Mouse (Mus musculus): ENCODE measurements at regions not wholly inside any gene's neighbourhood (a gene's known extent, or its start where the extent isn't known, plus 50 kb on each side); places are given as distances from the start of the nearest gene placed in this dataset.
"Not testable (repeated sequence)": the region's sequence is repeated elsewhere in the genome, so short reads cannot be mapped to it uniquely, and the experiment has no call there.

GRCm38 (mm10) chr3:147786555-147786954 lies 934.4 kb downstream of the Ttll7 start:
- no peak for DNase-seq

- no peak for DNase-seq
These were observed 898.6 kb downstream of the Ttll7 start for GRCm38 (mm10) chr3:147750842-147751191.

- no peak for DNase-seq
These were observed 898.0 kb downstream of the Ttll7 start for GRCm38 (mm10) chr3:147749939-147750841.

GRCm38 (mm10) chr3:147749442-147749841 lies 897.3 kb downstream of the Ttll7 start:
- no peak for DNase-seq

GRCm38 (mm10) chr3:147736673-147737439 lies 884.7 kb downstream of the Ttll7 start:
- DNase-seq, result no peak

GRCm38 (mm10) chr3:147716391-147716790 lies 864.2 kb downstream of the Ttll7 start:
- no peak for DNase-seq

- no peak for DNase-seq
These were observed 855.2 kb downstream of the Ttll7 start for GRCm38 (mm10) chr3:147707401-147707801.

- DNase-seq, result no peak
These were observed 831.6 kb downstream of the Ttll7 start for GRCm38 (mm10) chr3:147683730-147684129.

GRCm38 (mm10) chr3:147680299-147680698 lies 828.1 kb downstream of the Ttll7 start:
- no peak for DNase-seq

- DNase-seq, result no peak
These were observed 810.4 kb downstream of the Ttll7 start for GRCm38 (mm10) chr3:147662572-147662971.

GRCm38 (mm10) chr3:147652849-147653248 lies 800.7 kb downstream of the Ttll7 start:
- DNase-seq, result no peak

GRCm38 (mm10) chr3:147635486-147635885 lies 783.3 kb downstream of the Ttll7 start:
- not testable (repeated sequence) for DNase-seq

- no peak for DNase-seq
These were observed 779.0 kb downstream of the Ttll7 start for GRCm38 (mm10) chr3:147631151-147631550.

- DNase-seq, result peak in 1 of 2 experiments; percentile 4
These were observed 731.6 kb downstream of the Ttll7 start for GRCm38 (mm10) chr3:147583697-147584315.

- DNase-seq, result no peak
These were observed 719.7 kb downstream of the Ttll7 start for GRCm38 (mm10) chr3:147571850-147572249.

GRCm38 (mm10) chr3:147545329-147546006 lies 693.3 kb downstream of the Ttll7 start:
- DNase-seq, result no peak

GRCm38 (mm10) chr3:147542285-147542684 lies 690.1 kb downstream of the Ttll7 start:
- DNase-seq, result no peak

- DNase-seq, result no peak
These were observed 685.4 kb downstream of the Ttll7 start for GRCm38 (mm10) chr3:147537584-147537983.

- DNase-seq, result no peak
These were observed 680.0 kb downstream of the Ttll7 start for GRCm38 (mm10) chr3:147532196-147532595.

GRCm38 (mm10) chr3:147531608-147532180 lies 679.5 kb downstream of the Ttll7 start:
- no peak for DNase-seq

All from kidney, postnatal 36 days (tissue).